Comparison of ENCODE assay signal across 21 mouse cellular contexts in genomic region chr19:46521698-46522097, GRCm38 (mm10). TPM values are rescaled to one million over a fixed set of nuclear protein-coding genes. Genes with fewer than 3 reads are reported as not detected.
A peak's percentile ranks its signal among the peaks of the same experiment; 100 is the strongest.
DNase-seq lines count a peak whose midpoint lies in the region; ATAC-seq and TF ChIP-seq lines count a peak whose summit lies in the region.
"Had no signal": no experiment of that assay in that cellular context is flagged by ENCODE, and none has a peak within 500 bp of the region (broad histone marks: within the 10 kb centered on the region; RNA-seq: fewer than 3 reads in every experiment).

No protein-coding gene starts in this region.

- H3K36me3 ChIP-seq in liver, embryonic 13.5 days: no peaks in the 10 kb centered on the region
- no peaks in the 10 kb centered on the region for H3K36me3 ChIP-seq in liver, postnatal 0 days (replicated peaks; ENCODE audit: insufficient read depth, low read length)
- H3K36me3 ChIP-seq in C2C12 (ENCODE audit: control insufficient read depth, insufficient read depth) (peaks cover 7% of the 10 kb centered on the region), myocyte (ENCODE audit: control insufficient read depth, insufficient read depth) (peaks cover 2% of the 10 kb centered on the region)
- H3K36me3 ChIP-seq: embryonic facial prominence, embryonic 13.5 days; limb, embryonic 15.5 days had no signal

- no peak for DNase-seq in liver, embryonic 13.5 days
- no peak for DNase-seq in liver, postnatal 0 days
- DNase-seq in Muller cell, postnatal 12 days (ENCODE audit: inconsistent ontology term): peak; percentile 62
- DNase-seq in yolk sac, embryonic 10.5 days (ENCODE audit: low spot score): no peak
- no peak for DNase-seq in right cerebral cortex, postnatal 25 days
- DNase-seq: embryo, embryonic 11 days; gastrocnemius, postnatal 36 days; heart, adult 2 months; left cerebral cortex, postnatal 4 days; thymus, adult 2 months had no signal

- no peak overlapping the region for H3ac ChIP-seq in C2C12 (ENCODE audit: control insufficient read depth, insufficient read length, low read depth)
- H3ac ChIP-seq in myocyte (ENCODE audit: control insufficient read depth, insufficient read length): no peak overlapping the region

- TF ChIP-seq CTCF in liver, postnatal 0 days (IDR thresholded peaks at IDR 0.05; ENCODE audit: low read depth): no peak
- TF ChIP-seq CTCF in C2C12 (IDR thresholded peaks at IDR 0.05; ENCODE audit: control insufficient read depth, insufficient read depth, insufficient read length): no peak

- no peak for ATAC-seq in liver, embryonic 13.5 days (ENCODE audit: low read depth)
- ATAC-seq in liver, postnatal 0 days: no peak
- ATAC-seq: forebrain, embryonic 13.5 days; hindbrain, postnatal 0 days; intestine, postnatal 0 days; Patski had no signal

- H3K27me3 ChIP-seq in liver, embryonic 13.5 days: peaks cover 26% of the 10 kb centered on the region
- H3K27me3 ChIP-seq in liver, postnatal 0 days (ENCODE audit: insufficient read depth, low read length): peaks cover 6% of the 10 kb centered on the region; the same call in 1 of the 2 replicates
- H3K27me3 ChIP-seq in C2C12 (ENCODE audit: control insufficient read depth, insufficient read depth, insufficient read length): no peaks in the 10 kb centered on the region
- no peaks in the 10 kb centered on the region for H3K27me3 ChIP-seq in myocyte (ENCODE audit: control insufficient read depth, insufficient read depth, insufficient read length)
- H3K27me3 ChIP-seq: embryonic facial prominence, embryonic 13.5 days; forebrain, embryonic 13.5 days; limb, embryonic 15.5 days; midbrain, embryonic 12.5 days; neural tube, embryonic 13.5 days; Patski had no signal

- H3K79me2 ChIP-seq in C2C12 (ENCODE audit: control insufficient read depth, insufficient read depth) (no peaks in the 10 kb centered on the region), myocyte (ENCODE audit: control insufficient read depth, insufficient read depth) (no peaks in the 10 kb centered on the region)

- H3K4me3 ChIP-seq in liver, embryonic 13.5 days (replicated peaks): no peak overlapping the region
- no peak overlapping the region for H3K4me3 ChIP-seq in liver, postnatal 0 days (ENCODE audit: low read depth, low read length)
- H3K4me3 ChIP-seq in C2C12 (ENCODE audit: insufficient read depth, poor library complexity, severe bottlenecking) (no peak overlapping the region), myocyte (no peak overlapping the region)
- H3K4me3 ChIP-seq: embryonic facial prominence, embryonic 13.5 days; forebrain, embryonic 13.5 days; heart, adult 2 months; limb, embryonic 15.5 days; midbrain, embryonic 12.5 days; neural tube, embryonic 13.5 days had no signal

- no peaks in the 10 kb centered on the region for H3K79me3 ChIP-seq in C2C12 (ENCODE audit: low read depth)

- no peak overlapping the region for H3K27ac ChIP-seq in liver, embryonic 13.5 days
- no peak overlapping the region for H3K27ac ChIP-seq in liver, postnatal 0 days (ENCODE audit: low read depth)
- H3K27ac ChIP-seq: embryonic facial prominence, embryonic 13.5 days; forebrain, embryonic 13.5 days; heart, adult 2 months; hindbrain, postnatal 0 days; limb, embryonic 15.5 days; midbrain, embryonic 12.5 days had no signal

- peak overlapping the region; percentile 40; the same call in 1 of the 2 replicates for H3K4me2 ChIP-seq in liver, embryonic 13.5 days
- no peak overlapping the region for H3K4me2 ChIP-seq in liver, postnatal 0 days (ENCODE audit: low read depth, low read length)
- peak overlapping the region; percentile 96 for H3K4me2 ChIP-seq in myocyte (ENCODE audit: low read depth)
- H3K4me2 ChIP-seq: embryonic facial prominence, embryonic 13.5 days; forebrain, embryonic 13.5 days; midbrain, embryonic 12.5 days; neural tube, embryonic 13.5 days had no signal

- H3K9ac ChIP-seq in liver, embryonic 13.5 days: no peak overlapping the region
- no peak overlapping the region for H3K9ac ChIP-seq in liver, postnatal 0 days (replicated peaks)
- H3K9ac ChIP-seq: embryonic facial prominence, embryonic 13.5 days; forebrain, embryonic 13.5 days; limb, embryonic 15.5 days; lung, embryonic 14.5 days; midbrain, embryonic 12.5 days; neural tube, embryonic 13.5 days had no signal

- H3K9me3 ChIP-seq in liver, embryonic 13.5 days (replicated peaks): no peaks in the 10 kb centered on the region
- H3K9me3 ChIP-seq in liver, postnatal 0 days (ENCODE audit: low read length): no peaks in the 10 kb centered on the region
- H3K9me3 ChIP-seq: embryonic facial prominence, embryonic 13.5 days; forebrain, embryonic 13.5 days; limb, embryonic 15.5 days; midbrain, embryonic 12.5 days; neural tube, embryonic 13.5 days had no signal

- peaks cover 70% of the 10 kb centered on the region for H3K4me1 ChIP-seq in liver, embryonic 13.5 days (replicated peaks)
- peaks cover 49% of the 10 kb centered on the region for H3K4me1 ChIP-seq in liver, postnatal 0 days (ENCODE audit: insufficient read depth)

- no peak for TF ChIP-seq EP300 in liver, postnatal 0 days (IDR thresholded peaks at IDR 0.05; ENCODE audit: low read depth)

- no peak for TF ChIP-seq POLR2A in myocyte (IDR thresholded peaks at IDR 0.05; ENCODE audit: insufficient read length, low read depth)

TF ChIP-seq in C2C12, 6 proteins besides CTCF, POLR2A, EP300 and RAD21:
- peak; percentile 76 for TF ChIP-seq FOSL1 (IDR thresholded peaks at IDR 0.05; ENCODE audit: insufficient read depth, low read length, poor library complexity, severe bottlenecking)
- no peak for TF ChIP-seq USF1 (IDR thresholded peaks at IDR 0.05; ENCODE audit: low read depth)

TF ChIP-seq in myocyte, 11 proteins besides CTCF, POLR2A, EP300 and RAD21:
- TF ChIP-seq USF1 (IDR thresholded peaks at IDR 0.05; ENCODE audit: low read depth) (no peak), MYOD1 (IDR thresholded peaks at IDR 0.05; ENCODE audit: control insufficient read depth in 1 of 3, insufficient read length in 2 of 3, low read depth in 2 of 3) (no peak), TCF3 (IDR thresholded peaks at IDR 0.05; ENCODE audit: insufficient read length, low read depth) (no peak), MYOG (IDR thresholded peaks at IDR 0.05; ENCODE audit: control insufficient read depth in 1 of 3, insufficient read depth in 1 of 3, insufficient read length in 2 of 3, low read depth in 2 of 3) (no peak), MAX (IDR thresholded peaks at IDR 0.05; ENCODE audit: low read depth) (no peak)

RNA-seq across cellular contexts. Expression of gene Trim8, which starts 20.2 kb away (rescaled TPM):
- 9.1 and 9.2 TPM in 2 replicates for polyA plus RNA-seq in liver, embryonic 13.5 days (2015; fragmentation: Nextera tagmentation; extraction: Ambion mirVana)
- 7.9 and 9.8 TPM in 2 replicates for polyA plus RNA-seq in liver, postnatal 0 days (2015; fragmentation: Nextera tagmentation; extraction: Ambion mirVana)
- polyA plus RNA-seq in C2C12 (2012; fragmentation: generic; extraction: Trizol): 26.8 TPM
- 42.3 TPM for polyA plus RNA-seq in myocyte (2012; fragmentation: generic; extraction: Trizol)

RNA-seq across cellular contexts. Expression of gene Arl3, which starts 51.3 kb away (rescaled TPM):
- polyA plus RNA-seq in liver, embryonic 13.5 days (2015; fragmentation: Nextera tagmentation; extraction: Ambion mirVana): 29.8 and 32.1 TPM in 2 replicates
- polyA plus RNA-seq in liver, postnatal 0 days (2015; fragmentation: Nextera tagmentation; extraction: Ambion mirVana): 17.0 and 17.1 TPM in 2 replicates
- polyA plus RNA-seq in C2C12 (2012; fragmentation: generic; extraction: Trizol) (81.4 TPM), myocyte (2012; fragmentation: generic; extraction: Trizol) (81.9 TPM)

RNA-seq across cellular contexts. Expression of gene Sfxn2, which starts 51.5 kb away (rescaled TPM):
- 18.3 and 19.8 TPM in 2 replicates for polyA plus RNA-seq in liver, embryonic 13.5 days (2015; fragmentation: Nextera tagmentation; extraction: Ambion mirVana)
- 63.0 and 63.4 TPM in 2 replicates for polyA plus RNA-seq in liver, postnatal 0 days (2015; fragmentation: Nextera tagmentation; extraction: Ambion mirVana)
- polyA plus RNA-seq in C2C12 (2012; fragmentation: generic; extraction: Trizol) (1.4 TPM), myocyte (2012; fragmentation: generic; extraction: Trizol) (0.62 TPM)
